Mouse (Mus musculus) common myeloid progenitor, adult 5-6 weeks (primary cell): Measurements from ENCODE around the gene Gm17662. TPM values are rescaled to one million over a fixed set of nuclear protein-coding genes. Genes with fewer than 3 reads are reported as not detected.

Experiments used
- ATAC-seq: replicated peaks from 2 replicates; pipeline ENCODE4 v1.8.0; 2016; ENCODE audit warnings: low read depth, mild to moderate bottlenecking, moderate TSS enrichment, inconsistent platforms; ENCODE audit not compliant: poor library complexity, severe bottlenecking
- total RNA-seq: library from RNA; stranded (forward); fragments of 200-1000, 187-1606 nt; gene quantifications from 2 replicates; pipeline ENCODE4 v1.2.3, GENCODE M21; 2017

The Gm17662 gene
- total RNA-seq, 1 experiment from 2014 or later = not detected

DNA sequence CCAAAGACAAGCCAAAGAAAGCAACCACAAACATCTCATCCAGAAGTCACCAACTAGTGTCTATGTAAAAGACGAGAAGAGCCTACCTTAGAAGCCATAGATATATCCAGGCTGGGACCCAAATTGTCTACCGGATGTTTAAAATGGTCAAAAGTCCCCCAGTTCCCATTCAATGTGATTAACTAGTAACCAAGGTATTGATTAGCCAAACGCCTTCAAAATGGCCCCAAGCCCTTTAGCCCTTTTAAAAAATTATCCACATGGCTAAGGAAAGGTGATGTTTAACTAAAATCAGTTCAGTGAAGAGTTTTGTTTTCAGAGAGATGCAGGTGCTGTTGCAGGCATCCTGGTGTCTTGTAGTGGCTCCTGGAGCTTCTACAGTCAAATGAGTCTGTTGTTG lies 19.2 kb downstream of the Gm17662 start, which contains the start of gene C8a:
C8a (minus strand) TSS at position 76 of the 400 bp plus-strand sequence.
- no peak for ATAC-seq

DNA sequence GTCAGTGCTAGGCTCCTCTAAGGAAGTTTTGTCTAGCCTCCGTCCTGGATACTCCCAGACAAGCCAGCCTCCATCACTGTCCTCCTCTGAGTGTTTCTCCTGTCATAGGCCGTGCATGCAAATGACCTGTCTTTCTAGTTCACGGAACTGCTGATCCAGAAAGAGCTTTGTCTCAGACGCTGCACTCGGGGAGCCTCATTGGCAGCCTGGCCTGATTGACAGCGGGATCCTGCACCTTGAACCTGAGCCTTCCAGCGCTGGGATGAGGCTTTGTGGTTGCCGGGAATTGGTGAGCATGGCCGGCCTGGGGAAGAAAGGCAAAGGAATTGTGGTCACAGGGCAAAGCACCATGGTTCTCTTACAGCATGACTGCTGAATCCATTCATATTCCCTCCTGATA lies 30.4 kb downstream of the Gm17662 start:
- ATAC-seq = no peak

GRCm38 (mm10) chr4:104888499-104889262 lies 31.6 kb downstream of the Gm17662 start:
- no peak for ATAC-seq

GRCm38 (mm10) chr4:104891708-104892107 lies 34.6 kb downstream of the Gm17662 start:
- no peak for ATAC-seq

- no peak for ATAC-seq
Observed at GRCm38 (mm10) chr4:104893588-104893987, 36.5 kb downstream of the Gm17662 start.

- ATAC-seq = peak; percentile 71
Observed at GRCm38 (mm10) chr4:104894004-104894734, 37.0 kb downstream of the Gm17662 start.

- ATAC-seq = no peak
Observed at GRCm38 (mm10) chr4:104902836-104903235, 45.7 kb downstream of the Gm17662 start.

DNA sequence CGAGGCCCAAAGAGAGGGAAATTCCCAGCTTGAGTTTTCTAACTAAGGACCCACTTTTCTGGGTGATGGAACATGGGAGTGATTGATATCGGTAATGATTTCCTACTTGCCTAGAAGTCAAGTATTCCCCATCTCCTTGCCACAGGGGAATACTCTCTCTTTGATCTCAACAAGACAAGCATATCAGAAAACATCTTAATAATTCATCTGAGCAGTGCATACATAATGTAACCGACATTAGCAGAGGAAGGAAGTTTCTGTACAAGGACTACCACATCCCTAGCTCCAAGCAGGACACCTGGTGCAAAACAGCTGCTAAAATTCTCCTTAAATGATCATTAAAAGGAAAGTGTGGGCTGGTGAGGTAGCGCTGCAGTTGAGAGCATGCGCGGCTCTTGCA lies 47.9 kb downstream of the Gm17662 start:
- ATAC-seq = no peak

Other genes with a start within 250 kb of the Gm17662 start
- not detected in 2 replicates for gene C8b, start 91.0 kb upstream of the Gm17662 start, total RNA-seq
- not detected in 2 replicates for gene C8a, start 19.1 kb downstream of the Gm17662 start, total RNA-seq
- gene Fyb2, start 56.1 kb downstream of the Gm17662 start, total RNA-seq = not detected in 2 replicates